Mouse (Mus musculus): ENCODE results near the gene Ppp2r5e.

GRCm38 (mm10) chr12:75551671-75552070, 44.4 kb downstream of the Ppp2r5e start:
- no peak for TF ChIP-seq TAL1 (IDR thresholded peaks at IDR 0.05; ENCODE audit: low read length)
- TF ChIP-seq GATA1 (IDR thresholded peaks at IDR 0.05; ENCODE audit: low read length): no peak

All from erythroblast, embryonic 14.5 days (primary cell).